Mouse (Mus musculus) myocyte (in vitro differentiated cells): Measurements from ENCODE around the gene Zfp106. TPM values are rescaled to one million over a fixed set of nuclear protein-coding genes. Genes with fewer than 3 reads are reported as not detected.

ENCODE experiments used
- H3K27me3 ChIP-seq: one replicate; pipeline ENCODE4 v1.6.1; 2011; ENCODE audit not compliant: control insufficient read depth, insufficient read depth, insufficient read length
- H3K36me3 ChIP-seq: one replicate; pipeline ENCODE4 v1.6.1; 2011; ENCODE audit not compliant: control insufficient read depth, insufficient read depth
- H3K4me2 ChIP-seq: one replicate; pipeline ENCODE4 v1.6.1; 2011; ENCODE audit warnings: low read depth, control low read depth
- H3K4me3 ChIP-seq: one replicate; pipeline ENCODE4 v1.5.1; 2011; ENCODE audit warnings: mild to moderate bottlenecking, control low read depth, moderate library complexity
- H3K79me2 ChIP-seq: one replicate; pipeline ENCODE4 v1.6.1; 2011; ENCODE audit not compliant: control insufficient read depth, insufficient read depth
- H3ac ChIP-seq: one replicate; pipeline ENCODE4 v1.6.1; 2011; ENCODE audit not compliant: control insufficient read depth, insufficient read length
- CEBPB ChIP-seq: IDR thresholded peaks from 2 replicates; pipeline ENCODE4 v1.6.1; 2011; ENCODE audit warnings: mild to moderate bottlenecking, moderate library complexity; ENCODE audit not compliant: poor library complexity, insufficient read depth, severe bottlenecking
- E2F4 ChIP-seq: IDR thresholded peaks from one replicate; pipeline ENCODE4 v1.6.1; 2011; ENCODE audit warnings: mild to moderate bottlenecking, control low read depth, moderate library complexity; ENCODE audit not compliant: insufficient read depth
- MAX ChIP-seq: IDR thresholded peaks from one replicate; pipeline ENCODE4 v1.6.1; 2011; ENCODE audit warnings: low read depth, mild to moderate bottlenecking, control low read depth
- MYOD1 ChIP-seq, 3 experiments: IDR thresholded peaks; one replicate each; pipeline ENCODE4 v1.6.1; 2011; ENCODE audit warnings: control low read depth in 2 of 3, low read depth in 2 of 3, mild to moderate bottlenecking in 2 of 3, moderate library complexity in 1 of 3; ENCODE audit not compliant: insufficient read length in 2 of 3, control insufficient read depth in 1 of 3
- MYOG ChIP-seq, 3 experiments: IDR thresholded peaks; one replicate each; pipeline ENCODE4 v1.6.1; 2011; ENCODE audit warnings: control low read depth in 2 of 3, low read depth in 2 of 3, mild to moderate bottlenecking in 2 of 3; ENCODE audit not compliant: insufficient read length in 2 of 3, control insufficient read depth in 1 of 3, insufficient read depth in 1 of 3
- POLR2A ChIP-seq: IDR thresholded peaks from one replicate; pipeline ENCODE4 v1.6.1; 2011; ENCODE audit warnings: low read depth, mild to moderate bottlenecking, control low read depth, moderate library complexity; ENCODE audit not compliant: insufficient read length
- POLR2AphosphoS2 ChIP-seq: IDR thresholded peaks from one replicate; pipeline ENCODE4 v1.6.1; 2011; ENCODE audit warnings: low read depth, control low read depth; ENCODE audit not compliant: insufficient read length
- REST ChIP-seq: IDR thresholded peaks from one replicate; pipeline ENCODE4 v1.6.1; 2011; ENCODE audit warnings: mild to moderate bottlenecking, control low read depth, moderate library complexity; ENCODE audit not compliant: insufficient read depth, insufficient read length
- SRF ChIP-seq: IDR thresholded peaks from one replicate; pipeline ENCODE4 v1.6.1; 2011; ENCODE audit warnings: low read depth; ENCODE audit not compliant: control insufficient read depth, insufficient read length
- TCF12 ChIP-seq: IDR thresholded peaks from one replicate; pipeline ENCODE4 v1.6.1; 2011; ENCODE audit warnings: mild to moderate bottlenecking, control low read depth; ENCODE audit not compliant: poor library complexity, insufficient read depth, severe bottlenecking
- TCF3 ChIP-seq: IDR thresholded peaks from one replicate; pipeline ENCODE4 v1.6.1; 2011; ENCODE audit warnings: low read depth, control low read depth; ENCODE audit not compliant: insufficient read length
- USF1 ChIP-seq: IDR thresholded peaks from one replicate; pipeline ENCODE4 v1.6.1; 2011; ENCODE audit warnings: low read depth, mild to moderate bottlenecking, control low read depth, moderate library complexity
- polyA plus RNA-seq: library from polyadenylated mRNA; unstranded; fragments of >200 nt; fragmentation: generic; extraction: Trizol; gene quantifications from one replicate; pipeline ENCODE4 v1.2.1, GENCODE M21; 2012; ENCODE audit warnings: missing spikeins

The Zfp106 gene
- polyA plus RNA-seq, 1 experiment: 94.6 TPM

DNA sequence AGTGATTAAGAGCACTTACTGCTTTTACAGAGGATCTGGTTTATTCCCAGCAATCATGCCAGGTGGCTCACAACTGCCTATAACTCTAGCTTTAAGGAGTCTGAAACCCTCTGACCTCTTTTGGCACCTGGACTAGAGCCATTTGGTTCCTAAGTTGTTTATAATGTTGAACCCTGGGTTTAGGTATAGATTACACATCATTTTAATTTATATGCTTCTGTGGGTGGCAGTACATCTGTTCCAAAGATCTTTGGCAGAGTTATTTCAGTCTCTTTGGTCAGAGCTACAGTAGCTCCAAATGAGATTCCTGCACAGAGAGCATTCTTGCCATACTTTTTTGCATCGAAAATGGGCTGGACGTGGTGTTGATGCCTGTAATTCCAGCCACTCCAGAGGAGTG is 34.1 kb upstream of the Zfp106 start:
- TF ChIP-seq E2F4 (no peak), MAX (no peak), REST (no peak), USF1 (no peak), POLR2A (no peak), SRF (no peak), POLR2AphosphoS2 (no peak)
- Histone ChIP-seq H3K27me3 (no peaks in the 10 kb centered on the region), H3K36me3 (peaks cover 59% of the 10 kb centered on the region), H3K4me2 (no peak overlapping the region), H3K79me2 (no peaks in the 10 kb centered on the region), H3ac (no peak overlapping the region), H3K4me3 (no peak overlapping the region)

DNA sequence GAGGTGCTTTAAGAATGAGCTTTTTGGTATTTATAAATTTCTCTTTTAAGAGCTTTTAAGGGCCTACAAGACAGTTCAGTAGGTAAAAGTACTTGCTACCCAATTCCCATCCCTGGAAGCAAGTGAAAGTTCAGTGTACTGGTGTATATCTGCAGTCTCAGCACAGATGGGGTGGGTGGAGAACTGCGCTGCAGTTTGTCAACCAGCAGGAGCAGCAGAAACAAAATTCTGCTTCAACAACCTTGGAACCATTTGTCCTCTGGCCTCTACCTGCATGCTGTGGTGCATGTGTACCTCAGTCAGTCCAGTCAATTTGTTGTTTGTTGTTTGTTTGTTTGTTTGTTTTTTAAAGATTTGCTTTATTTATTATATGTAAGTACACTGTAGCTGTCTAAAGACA is 28.6 kb upstream of the Zfp106 start:
- TF ChIP-seq CEBPB: no peak
- Histone ChIP-seq H3K4me3 (no peak overlapping the region), H3K79me2 (no peaks in the 10 kb centered on the region), H3K27me3 (no peaks in the 10 kb centered on the region), H3ac (no peak overlapping the region), H3K4me2 (no peak overlapping the region), H3K36me3 (peaks cover 25% of the 10 kb centered on the region)

DNA sequence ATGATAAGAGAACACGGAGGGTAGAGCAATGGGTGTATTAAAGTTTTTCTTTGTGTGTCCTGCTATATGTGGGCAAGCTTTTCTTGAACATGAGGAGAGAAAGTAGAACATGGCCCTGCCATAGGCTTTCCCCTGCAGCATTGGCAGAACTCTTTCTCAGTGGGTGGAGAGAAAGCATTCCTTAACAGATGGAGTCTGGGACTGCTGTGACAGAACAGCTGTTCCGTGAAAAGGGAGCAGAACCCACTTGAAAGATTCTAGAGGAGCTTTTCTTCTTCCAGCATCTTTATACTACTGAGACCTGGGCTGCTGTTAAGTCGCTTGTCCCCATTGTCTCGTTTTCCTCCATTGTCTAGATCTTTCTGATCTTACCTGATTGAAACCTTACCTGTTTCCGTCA is 26.1 kb upstream of the Zfp106 start:
- Histone ChIP-seq H3K27me3 (no peaks in the 10 kb centered on the region), H3K4me3 (no peak overlapping the region), H3K36me3 (peaks cover 19% of the 10 kb centered on the region), H3ac (no peak overlapping the region), H3K79me2 (no peaks in the 10 kb centered on the region), H3K4me2 (no peak overlapping the region)
- no peak for TF ChIP-seq E2F4
- TF ChIP-seq POLR2A: no peak
- TF ChIP-seq CEBPB: no peak
- no peak for TF ChIP-seq MYOD1 (IDR thresholded peaks at IDR 0.05; ENCODE audit: control insufficient read depth in 1 of 3, insufficient read length in 2 of 3, low read depth in 2 of 3)
- TF ChIP-seq MAX: no peak
- no peak for TF ChIP-seq MYOG (IDR thresholded peaks at IDR 0.05; ENCODE audit: control insufficient read depth in 1 of 3, insufficient read depth in 1 of 3, insufficient read length in 2 of 3, low read depth in 2 of 3)
- no peak for TF ChIP-seq POLR2AphosphoS2
- TF ChIP-seq TCF3: no peak
- TF ChIP-seq REST: no peak
- TF ChIP-seq SRF: no peak
- TF ChIP-seq TCF12: no peak
- no peak for TF ChIP-seq USF1

DNA sequence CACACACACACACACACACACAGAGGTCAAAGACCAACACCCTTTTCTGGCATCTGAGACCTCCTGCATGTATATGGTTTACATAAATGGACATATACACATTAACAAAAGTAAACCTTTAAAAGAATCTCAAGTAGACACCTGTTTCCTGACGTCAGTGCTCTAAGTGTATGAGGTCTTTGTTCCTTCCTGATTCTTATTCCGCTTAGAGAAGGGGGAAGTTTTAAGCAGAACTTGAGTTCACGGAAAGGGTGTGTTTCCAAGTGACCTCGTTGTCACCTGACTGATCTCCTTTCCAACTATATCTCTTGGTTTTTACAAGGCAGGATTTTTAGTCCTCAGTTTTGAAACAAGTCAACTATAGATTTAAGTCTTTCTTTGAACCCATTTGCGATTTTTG is 14.6 kb upstream of the Zfp106 start:
- no peak for TF ChIP-seq CEBPB
- no peak for TF ChIP-seq E2F4
- no peak for TF ChIP-seq MYOD1 (IDR thresholded peaks at IDR 0.05; ENCODE audit: control insufficient read depth in 1 of 3, insufficient read length in 2 of 3, low read depth in 2 of 3)

DNA sequence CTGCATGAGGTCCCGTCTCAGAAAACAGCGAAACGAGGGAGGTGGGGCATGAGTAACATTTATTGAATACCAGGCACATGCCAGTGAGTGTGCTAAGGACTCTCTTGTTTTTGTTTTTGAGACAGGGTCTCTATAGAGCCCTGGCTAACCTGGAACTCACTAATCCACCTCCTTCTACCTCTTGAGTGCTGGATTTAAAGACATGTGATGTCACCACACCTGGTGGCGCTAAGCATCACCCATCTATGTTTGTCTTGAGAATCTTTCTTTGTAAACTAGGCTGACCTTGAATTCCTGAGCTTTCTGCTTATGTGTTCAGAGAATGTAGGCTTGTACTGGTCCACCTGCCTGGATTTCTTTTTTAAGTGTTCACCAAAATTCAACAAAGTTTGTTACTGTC is 14.2 kb upstream of the Zfp106 start:
- Histone ChIP-seq H3K4me2 (no peak overlapping the region), H3K4me3 (no peak overlapping the region), H3K27me3 (no peaks in the 10 kb centered on the region), H3K79me2 (peaks cover 86% of the 10 kb centered on the region), H3K36me3 (no peaks in the 10 kb centered on the region), H3ac (no peak overlapping the region)
- TF ChIP-seq SRF: no peak
- TF ChIP-seq USF1: no peak
- no peak for TF ChIP-seq POLR2AphosphoS2
- no peak for TF ChIP-seq MYOD1 (IDR thresholded peaks at IDR 0.05; ENCODE audit: control insufficient read depth in 1 of 3, insufficient read length in 2 of 3, low read depth in 2 of 3)
- no peak for TF ChIP-seq POLR2A
- TF ChIP-seq MYOG (IDR thresholded peaks at IDR 0.05; ENCODE audit: control insufficient read depth in 1 of 3, insufficient read depth in 1 of 3, insufficient read length in 2 of 3, low read depth in 2 of 3): no peak
- no peak for TF ChIP-seq TCF12
- no peak for TF ChIP-seq CEBPB
- no peak for TF ChIP-seq TCF3
- TF ChIP-seq E2F4: no peak
- TF ChIP-seq REST: no peak

More for the DNA sequence above, 14.6 kb upstream of the Zfp106 start:
- H3K4me2 ChIP-seq: no peak overlapping the region
- no peak overlapping the region for H3K4me3 ChIP-seq
- H3ac ChIP-seq: no peak overlapping the region
- H3K79me2 ChIP-seq: peaks cover 81% of the 10 kb centered on the region
- H3K27me3 ChIP-seq: no peaks in the 10 kb centered on the region
- H3K36me3 ChIP-seq: no peaks in the 10 kb centered on the region

DNA sequence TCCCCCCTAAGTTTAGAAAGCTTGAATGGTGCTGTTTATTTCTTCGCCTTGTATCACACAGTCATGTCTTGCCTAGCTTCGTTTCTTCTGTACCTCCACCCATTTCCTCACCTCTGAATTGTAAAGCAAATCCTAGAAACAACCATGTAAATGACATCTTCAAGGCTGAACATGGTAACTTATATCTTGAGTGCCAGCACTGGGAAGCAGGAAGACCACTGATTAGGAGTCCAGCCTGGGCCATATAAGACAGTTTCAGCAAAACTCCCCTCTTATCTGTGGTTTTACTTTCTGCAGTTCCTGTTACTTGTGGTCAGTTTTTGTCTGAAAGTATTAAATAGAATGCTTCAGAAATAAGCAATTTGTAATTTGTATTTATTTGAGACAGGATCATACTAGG is 12.3 kb upstream of the Zfp106 start:
- Histone ChIP-seq H3K79me2 (peaks cover 88% of the 10 kb centered on the region), H3K36me3 (no peaks in the 10 kb centered on the region), H3K4me2 (no peak overlapping the region), H3K27me3 (no peaks in the 10 kb centered on the region), H3ac (no peak overlapping the region), H3K4me3 (no peak overlapping the region)
- TF ChIP-seq POLR2A (no peak), REST (no peak), TCF12 (no peak), USF1 (no peak), TCF3 (no peak), MAX (no peak), CEBPB (no peak), E2F4 (no peak), MYOD1 (IDR thresholded peaks at IDR 0.05; ENCODE audit: control insufficient read depth in 1 of 3, insufficient read length in 2 of 3, low read depth in 2 of 3) (no peak), POLR2AphosphoS2 (no peak), MYOG (IDR thresholded peaks at IDR 0.05; ENCODE audit: control insufficient read depth in 1 of 3, insufficient read depth in 1 of 3, insufficient read length in 2 of 3, low read depth in 2 of 3) (no peak), SRF (no peak)
